Mouse (Mus musculus) kidney, embryonic 14.5 days (tissue): ENCODE data around the gene Gorasp1. TPM values are rescaled to one million over a fixed set of nuclear protein-coding genes. Genes with fewer than 3 reads are reported as not detected.

Experiments used
- ATAC-seq: fragments of 200-750 bp; cut with Nextera tagmentation; 2 replicates; pipeline ENCODE4 v1.8.0; 2017; ENCODE audit warnings: moderate number of reproducible peaks, mild to moderate bottlenecking, moderate TSS enrichment, moderate library complexity; ENCODE audit not compliant: low FRiP score, low TSS enrichment
- H3K27ac ChIP-seq: fragments of 300-500 bp; sonication (generic); 2 replicates; pipeline ENCODE4 v1.5.1; 2014; ENCODE audit warnings: low read depth, mild to moderate bottlenecking, low read length, moderate library complexity, mixed read lengths
- H3K27me3 ChIP-seq: fragments of 300-500 bp; sonication (generic); 2 replicates; pipeline ENCODE4 v1.6.1; 2014; ENCODE audit warnings: mild to moderate bottlenecking, low read length; ENCODE audit not compliant: control insufficient read depth, insufficient read depth
- H3K36me3 ChIP-seq: fragments of 300-500 bp; sonication (generic); 2 replicates; pipeline ENCODE4 v1.6.1; 2014; ENCODE audit warnings: low read length, mixed read lengths; ENCODE audit not compliant: control insufficient read depth, insufficient read depth
- H3K4me1 ChIP-seq: fragments of 300-500 bp; sonication (generic); 2 replicates; pipeline ENCODE4 v1.6.1; 2014; ENCODE audit warnings: low read length, mixed read lengths; ENCODE audit not compliant: control insufficient read depth, insufficient read depth
- H3K4me2 ChIP-seq: fragments of 300-500 bp; sonication (generic); replicated peaks from 2 replicates; pipeline ENCODE4 v1.6.1; 2014; ENCODE audit warnings: low read depth, mild to moderate bottlenecking, low read length
- H3K4me3 ChIP-seq: fragments of 300-500 bp; sonication (generic); 2 replicates; pipeline ENCODE4 v1.5.1; 2014; ENCODE audit warnings: mild to moderate bottlenecking, low read length
- H3K9ac ChIP-seq: fragments of 300-500 bp; sonication (generic); 2 replicates; pipeline ENCODE4 v1.6.1; 2014; ENCODE audit warnings: low read depth, mild to moderate bottlenecking, low read length, moderate library complexity
- H3K9me3 ChIP-seq: fragments of 300-500 bp; sonication (generic); 2 replicates; pipeline ENCODE4 v1.6.1; 2016; ENCODE audit warnings: low read length; ENCODE audit not compliant: control insufficient read depth
- WGBS: fragments of 180-500 bp; shearing (Covaris S2); extraction: QIAGEN DNeasy Blood & Tissue Kit; methylation state at CpG from one replicate; pipeline ENCODE4 v1.1.7; 2014; 5-methylcytosine and 5-hydroxymethylcytosine counted together
- polyA plus RNA-seq: library from polyadenylated mRNA; unstranded; fragments of >200 nt; fragmentation: Nextera tagmentation; extraction: Ambion mirVana; gene quantifications from 2 replicates; pipeline ENCODE4 v1.2.1, GENCODE M21; 2014

The Gorasp1 gene
- polyA plus RNA-seq, 1 experiment from 2014 or later: 22.1 TPM

DNA sequence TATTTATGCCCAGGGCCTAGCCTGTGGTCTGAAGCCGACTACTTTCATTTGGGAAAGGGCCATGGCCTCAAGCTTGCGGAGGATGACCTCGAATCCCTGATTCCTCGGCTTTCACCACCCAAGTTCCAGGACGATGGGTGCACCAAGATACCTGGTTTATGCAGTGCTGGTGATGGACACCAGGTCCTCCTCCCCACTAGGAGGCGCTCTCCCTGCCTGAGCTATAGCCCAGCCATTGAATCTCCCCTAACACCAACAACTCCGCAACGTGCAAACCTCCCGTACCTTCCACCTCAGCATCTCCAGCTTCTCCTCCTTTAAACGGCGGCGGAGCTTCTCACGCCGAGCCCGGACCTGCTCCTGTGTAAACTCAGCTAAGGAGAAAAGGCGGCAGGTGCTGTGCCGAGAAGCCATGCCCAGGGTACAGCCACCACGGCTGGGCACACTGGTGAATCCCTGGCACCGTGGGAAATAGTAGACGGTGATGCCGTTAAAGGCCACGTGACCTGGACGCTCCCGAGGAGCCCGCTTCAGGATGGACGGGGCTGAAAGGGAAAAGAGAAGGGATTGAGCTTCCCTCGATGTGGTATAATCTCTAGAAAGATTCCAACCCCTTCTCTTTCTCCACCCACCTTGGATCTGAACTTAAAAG is 36.6 kb upstream of the Gorasp1 start:
- WGBS: 92% methylated on average over 27 of the region's 27 CpGs
- ATAC-seq: no peak
- no peak overlapping the region for H3K4me2 ChIP-seq
- H3K36me3 ChIP-seq: peaks cover 35% of the 10 kb centered on the region
- no peaks in the 10 kb centered on the region for H3K9me3 ChIP-seq
- no peak overlapping the region for H3K4me3 ChIP-seq
- H3K9ac ChIP-seq: no peak overlapping the region
- peaks cover 28% of the 10 kb centered on the region for H3K4me1 ChIP-seq
- no peaks in the 10 kb centered on the region for H3K27me3 ChIP-seq
- H3K27ac ChIP-seq: no peak overlapping the region

DNA sequence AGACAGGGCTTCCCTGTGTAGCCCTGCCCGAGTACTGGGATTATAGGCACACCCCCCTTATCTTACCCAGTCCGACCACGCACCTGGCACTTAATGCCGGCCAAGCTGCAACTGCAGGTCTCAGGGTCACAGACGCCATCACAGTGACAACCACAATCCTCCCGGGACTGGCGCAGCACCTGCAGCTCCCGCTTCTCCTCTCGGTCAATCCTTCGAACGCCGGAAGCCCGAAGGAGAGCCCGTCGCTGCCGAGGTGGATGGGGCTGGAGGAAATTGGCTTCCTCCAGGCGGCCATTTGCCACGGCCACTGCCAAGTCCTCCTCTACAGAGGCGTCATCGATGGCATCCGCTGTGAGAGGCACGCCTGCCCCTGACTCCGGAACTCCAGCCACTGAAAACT is 35.9 kb upstream of the Gorasp1 start:
- Histone ChIP-seq H3K9me3 (no peaks in the 10 kb centered on the region), H3K27me3 (no peaks in the 10 kb centered on the region), H3K9ac (no peak overlapping the region), H3K36me3 (peaks cover 35% of the 10 kb centered on the region), H3K4me2 (no peak overlapping the region), H3K4me1 (peaks cover 24% of the 10 kb centered on the region), H3K4me3 (no peak overlapping the region), H3K27ac (no peak overlapping the region)
- 92% methylated on average over 23 of the region's 23 CpGs for WGBS
- ATAC-seq: no peak

DNA sequence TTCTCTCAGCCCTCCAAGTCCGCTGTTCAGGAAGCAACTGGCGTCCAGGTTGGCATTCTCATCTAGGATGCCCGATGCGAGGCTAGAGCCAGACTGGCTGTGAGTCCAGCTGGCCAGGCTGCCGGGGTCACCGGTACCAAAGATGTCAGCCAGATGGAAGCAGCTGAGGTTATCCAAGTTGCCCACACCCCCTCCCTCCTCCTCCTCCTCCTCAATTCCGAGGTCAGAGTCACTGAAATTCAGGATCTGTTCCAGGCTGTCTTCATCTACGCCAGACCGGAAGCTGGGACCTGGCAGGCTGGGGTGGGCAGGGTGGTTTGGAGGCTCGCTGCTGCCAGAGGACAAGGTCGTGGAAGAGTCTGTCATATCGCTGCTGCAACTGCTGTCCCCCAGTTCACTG is 35.2 kb upstream of the Gorasp1 start:
- no peak overlapping the region for H3K4me2 ChIP-seq
- no peaks in the 10 kb centered on the region for H3K27me3 ChIP-seq
- H3K27ac ChIP-seq: no peak overlapping the region
- no peak overlapping the region for H3K9ac ChIP-seq
- no peak for ATAC-seq
- H3K4me1 ChIP-seq: peaks cover 17% of the 10 kb centered on the region
- no peaks in the 10 kb centered on the region for H3K9me3 ChIP-seq
- H3K4me3 ChIP-seq: no peak overlapping the region
- H3K36me3 ChIP-seq: peaks cover 35% of the 10 kb centered on the region
- WGBS: 91% methylated on average over 12 of the region's 12 CpGs

DNA sequence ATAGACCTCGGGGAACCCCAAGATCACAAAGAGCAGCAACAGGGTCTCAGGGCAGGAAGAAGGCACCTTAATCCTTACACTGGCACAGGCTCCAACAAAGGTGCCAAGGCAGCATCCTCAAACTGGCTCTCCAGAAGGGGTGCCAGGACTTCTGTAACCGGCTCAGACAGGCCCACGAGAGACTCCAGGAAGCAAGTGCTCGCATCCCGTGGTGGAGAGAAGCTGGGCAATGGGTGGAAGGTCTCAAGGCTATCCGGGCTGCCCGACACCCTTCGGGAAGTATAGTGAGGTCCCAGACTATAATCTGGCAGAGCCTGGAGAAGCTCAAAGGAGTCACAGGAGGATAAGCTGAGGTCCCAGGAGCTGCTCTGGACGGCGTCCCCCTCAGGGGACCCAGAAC is 34.8 kb upstream of the Gorasp1 start:
- H3K4me1 ChIP-seq: peaks cover 13% of the 10 kb centered on the region
- no peak overlapping the region for H3K9ac ChIP-seq
- H3K4me3 ChIP-seq: no peak overlapping the region
- 93% methylated on average over 10 of the region's 10 CpGs for WGBS
- H3K27me3 ChIP-seq: no peaks in the 10 kb centered on the region
- H3K9me3 ChIP-seq: no peaks in the 10 kb centered on the region
- no peak overlapping the region for H3K4me2 ChIP-seq
- no peak overlapping the region for H3K27ac ChIP-seq
- ATAC-seq: no peak
- peaks cover 35% of the 10 kb centered on the region for H3K36me3 ChIP-seq

DNA sequence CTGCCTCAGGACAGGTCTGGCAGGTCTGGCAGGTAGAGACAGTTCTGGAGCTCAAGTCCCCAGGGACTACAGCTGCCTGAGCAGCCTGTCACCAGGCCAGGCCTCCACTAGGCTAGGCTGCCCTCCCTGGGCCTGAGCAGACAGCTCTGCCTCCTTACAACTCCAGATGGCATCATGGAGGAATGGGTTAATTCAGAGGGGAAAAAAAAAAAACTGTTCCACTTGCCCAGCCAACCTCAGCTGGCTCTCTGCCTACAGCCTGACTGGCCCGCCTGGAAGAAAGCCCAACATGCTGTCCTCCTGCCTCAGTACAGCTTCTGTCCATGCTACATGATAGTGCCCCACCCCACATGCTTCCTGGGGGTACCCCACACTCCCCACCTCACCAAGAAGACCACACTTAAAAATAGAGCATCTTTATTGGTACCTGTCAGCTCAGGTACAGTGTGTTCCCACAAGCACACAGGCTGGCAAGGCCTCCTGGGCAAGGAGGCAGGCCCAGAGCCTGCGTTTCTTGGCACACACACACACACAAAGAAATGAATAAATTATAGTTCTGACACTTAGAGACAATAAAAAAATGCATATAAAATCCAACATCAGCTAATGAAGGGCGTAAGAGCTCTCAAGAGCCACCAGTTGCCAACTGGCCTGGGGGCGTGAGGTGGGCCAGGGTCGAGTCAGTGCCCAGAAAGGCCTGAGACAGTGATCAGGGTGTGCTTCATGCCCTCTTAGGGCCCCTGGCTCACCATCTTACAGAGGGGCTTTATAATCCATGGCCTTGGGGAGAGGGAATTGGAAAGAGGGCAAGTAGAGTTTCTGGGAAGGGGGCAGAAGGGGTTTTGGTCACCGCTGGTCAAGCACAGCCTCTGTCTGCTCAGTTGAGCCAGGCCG is 33.6 kb upstream of the Gorasp1 start:
- Histone ChIP-seq H3K4me3 (no peak overlapping the region), H3K9me3 (no peaks in the 10 kb centered on the region), H3K4me2 (no peak overlapping the region), H3K4me1 (peaks cover 5% of the 10 kb centered on the region; the same call in 1 of the 2 replicates), H3K27me3 (no peaks in the 10 kb centered on the region), H3K27ac (no peak overlapping the region), H3K9ac (no peak overlapping the region), H3K36me3 (peaks cover 35% of the 10 kb centered on the region)
- 79% methylated on average over 7 of the region's 7 CpGs for WGBS
- ATAC-seq: no peak

DNA sequence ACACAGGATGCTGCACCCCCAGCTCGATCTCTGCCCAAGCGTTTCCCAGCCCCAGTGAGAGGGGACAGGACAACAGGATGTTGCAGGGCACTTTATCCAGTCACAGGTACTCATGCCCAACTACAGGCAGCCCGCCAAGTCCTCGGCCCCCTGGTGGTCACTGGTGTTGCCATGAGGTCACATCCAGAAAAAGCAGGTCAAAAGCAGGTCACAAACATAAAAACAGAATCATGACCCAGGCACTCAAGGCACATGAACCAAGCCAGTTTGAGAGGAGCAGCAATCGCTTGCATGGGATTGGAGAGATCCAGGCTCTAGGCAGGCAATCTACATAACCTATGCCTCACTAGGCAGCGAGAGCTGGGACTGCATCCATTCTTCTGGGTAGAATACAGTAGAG is 32.9 kb upstream of the Gorasp1 start:
- H3K4me2 ChIP-seq: no peak overlapping the region
- H3K9ac ChIP-seq: no peak overlapping the region
- no peaks in the 10 kb centered on the region for H3K9me3 ChIP-seq
- peaks cover 33% of the 10 kb centered on the region for H3K36me3 ChIP-seq
- H3K4me3 ChIP-seq: no peak overlapping the region
- 36% methylated on average over 6 of the region's 6 CpGs for WGBS
- peaks cover 5% of the 10 kb centered on the region; the same call in 1 of the 2 replicates for H3K4me1 ChIP-seq
- no peak overlapping the region for H3K27ac ChIP-seq
- ATAC-seq: peak; percentile 23; the same call in 1 of the 2 replicates
- H3K27me3 ChIP-seq: no peaks in the 10 kb centered on the region

DNA sequence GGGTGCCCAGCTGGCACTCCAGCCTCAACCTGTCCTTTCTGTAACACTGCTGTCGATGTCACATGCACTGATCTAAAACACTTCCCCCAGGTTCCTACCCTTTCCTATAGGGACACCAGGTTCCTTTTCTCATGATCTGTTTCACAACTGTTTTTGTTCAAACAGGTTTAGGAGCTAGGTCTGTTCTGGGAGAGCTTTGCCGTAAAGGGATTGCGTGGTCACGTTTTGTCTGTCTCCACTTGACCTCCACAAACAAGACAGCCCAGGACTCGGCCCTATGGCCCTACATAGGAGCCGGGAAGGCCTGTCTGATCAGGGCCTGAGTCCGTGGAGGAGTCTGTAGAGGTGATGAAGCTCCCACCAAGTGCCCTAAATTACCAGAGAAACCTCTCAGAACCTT is 32.4 kb upstream of the Gorasp1 start:
- Histone ChIP-seq H3K36me3 (peaks cover 31% of the 10 kb centered on the region), H3K4me3 (no peak overlapping the region), H3K27ac (no peak overlapping the region), H3K27me3 (no peaks in the 10 kb centered on the region), H3K9me3 (no peaks in the 10 kb centered on the region), H3K4me1 (peaks cover 5% of the 10 kb centered on the region; the same call in 1 of the 2 replicates), H3K4me2 (no peak overlapping the region), H3K9ac (no peak overlapping the region)
- 74% methylated on average over 7 of the region's 7 CpGs for WGBS
- no peak for ATAC-seq

DNA sequence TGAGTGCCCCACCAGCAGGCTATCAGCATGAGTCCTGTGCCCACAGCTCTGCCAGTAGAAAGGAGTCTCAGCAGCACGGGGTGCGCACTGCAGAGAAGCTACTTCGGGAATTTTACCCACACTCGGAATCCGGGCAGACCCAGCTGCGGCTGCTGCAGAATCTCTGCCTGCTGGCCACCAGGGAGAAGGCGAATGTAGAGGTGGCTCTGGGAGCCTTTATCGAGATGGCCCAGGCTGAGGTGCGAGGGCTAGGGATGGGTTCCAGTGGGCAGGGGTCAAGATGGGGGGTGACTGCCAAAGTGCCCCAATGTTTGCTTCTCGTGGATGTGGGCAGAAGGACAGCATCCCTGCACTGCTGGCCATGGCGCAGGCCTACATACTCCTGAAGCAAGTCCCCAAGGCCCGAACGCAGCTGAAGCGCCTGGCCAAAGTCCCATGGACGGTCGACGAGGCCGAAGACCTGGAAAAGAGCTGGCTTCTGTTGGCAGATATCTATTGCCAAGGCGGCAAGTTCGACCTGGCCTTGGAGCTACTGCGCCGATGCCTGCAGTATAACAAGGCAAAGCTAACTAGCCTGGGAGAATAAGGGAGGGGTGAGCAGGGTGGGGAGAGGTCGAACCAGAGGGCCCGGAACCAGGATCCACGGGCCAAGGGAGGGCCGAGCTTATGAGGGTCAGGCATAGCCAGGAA is 29.0 kb upstream of the Gorasp1 start:
- Histone ChIP-seq H3K4me2 (no peak overlapping the region), H3K9me3 (no peaks in the 10 kb centered on the region), H3K27me3 (no peaks in the 10 kb centered on the region), H3K36me3 (peaks cover 2% of the 10 kb centered on the region; the same call in 1 of the 2 replicates), H3K9ac (no peak overlapping the region), H3K4me3 (no peak overlapping the region), H3K4me1 (peaks cover 10% of the 10 kb centered on the region), H3K27ac (no peak overlapping the region)
- no peak for ATAC-seq
- WGBS: 90% methylated on average over 26 of the region's 26 CpGs
